Mouse (Mus musculus): ENCODE measurements at regions not wholly inside any gene's neighbourhood (a gene's known extent, or its start where the extent isn't known, plus 50 kb on each side); places are given as distances from the start of the nearest gene placed in this dataset.

DNA sequence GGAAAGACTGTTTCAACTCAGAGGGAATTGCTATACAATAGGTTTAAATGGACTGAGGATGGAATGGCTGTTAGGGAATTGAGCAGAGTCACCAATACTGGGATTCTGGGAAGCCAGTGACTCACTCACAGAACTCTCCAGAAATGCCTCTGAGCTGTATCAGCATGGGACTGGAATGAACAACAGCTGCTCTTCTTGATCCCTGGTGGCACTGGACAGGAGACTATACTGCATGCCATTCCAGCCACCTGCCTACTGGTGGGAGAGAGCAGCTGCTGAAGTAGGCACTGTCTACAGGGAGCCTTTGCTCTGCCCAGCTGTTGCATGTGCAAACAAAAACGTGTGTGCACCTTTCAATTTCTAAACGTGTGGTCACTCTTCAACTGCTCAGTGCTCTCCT lies 329.2 kb downstream of the Gadd45g start:
- TF ChIP-seq CTCF (IDR thresholded peaks at IDR 0.05; ENCODE audit: insufficient read depth, low read depth, low read length) (no peak), POLR2A (IDR thresholded peaks at IDR 0.05; ENCODE audit: insufficient read depth, low read depth, low read length) (no peak)

Measured in olfactory bulb, adult 2 months (tissue).